Mouse (Mus musculus) kidney, adult 18-20 months (tissue): ENCODE data around the gene Tceanc2.
A peak's percentile ranks its signal among the peaks of the same experiment; 100 is the strongest.
"Not testable (repeated sequence)": the region's sequence is repeated elsewhere in the genome, so short reads cannot be mapped to it uniquely, and the experiment has no call there.

Experiments
- DNase-seq: peaks from one replicate; pipeline ENCODE4 v3.0.0; 2021

Tceanc2 gene

DNA sequence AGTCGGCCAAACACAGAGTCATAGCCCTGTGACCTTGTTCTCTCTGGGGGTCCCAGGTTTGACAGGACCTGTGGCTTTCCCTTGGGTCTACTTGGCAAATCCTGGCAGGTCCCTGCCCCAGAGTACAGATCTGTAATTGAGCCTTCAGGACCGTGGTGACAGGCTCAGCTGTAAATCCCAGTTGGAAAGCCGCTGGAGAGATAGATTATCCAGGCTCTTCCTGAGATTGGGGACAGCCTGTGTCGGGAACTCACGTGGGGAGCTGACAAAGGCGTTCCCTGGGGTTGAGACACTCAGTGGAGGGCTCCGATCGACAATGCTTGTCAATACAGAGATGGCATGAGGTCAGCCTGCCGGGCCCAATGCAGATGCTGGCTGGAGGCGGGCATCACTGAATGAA lies 52.5 kb downstream of the Tceanc2 start:
- DNase-seq = no peak

DNA sequence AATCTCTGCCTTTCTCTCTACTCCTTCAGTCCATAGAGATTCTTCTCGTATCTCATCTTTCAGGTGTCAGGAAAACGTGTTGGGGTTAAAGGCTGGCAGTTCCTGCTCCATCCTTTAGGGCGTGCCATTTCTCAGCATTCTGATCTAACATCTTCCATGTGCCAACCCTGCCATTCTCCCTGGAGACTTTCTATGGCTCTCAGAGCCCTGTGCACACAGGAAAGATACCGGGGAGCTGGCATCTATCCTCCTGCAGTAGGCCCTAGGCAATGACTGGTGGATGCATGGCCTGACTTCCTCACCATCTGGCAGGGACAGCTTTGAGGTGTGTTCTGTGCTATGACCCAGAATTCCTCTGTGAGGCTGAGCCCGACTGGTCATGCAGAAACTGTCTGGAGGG lies 53.8 kb downstream of the Tceanc2 start:
- DNase-seq = no peak

DNA sequence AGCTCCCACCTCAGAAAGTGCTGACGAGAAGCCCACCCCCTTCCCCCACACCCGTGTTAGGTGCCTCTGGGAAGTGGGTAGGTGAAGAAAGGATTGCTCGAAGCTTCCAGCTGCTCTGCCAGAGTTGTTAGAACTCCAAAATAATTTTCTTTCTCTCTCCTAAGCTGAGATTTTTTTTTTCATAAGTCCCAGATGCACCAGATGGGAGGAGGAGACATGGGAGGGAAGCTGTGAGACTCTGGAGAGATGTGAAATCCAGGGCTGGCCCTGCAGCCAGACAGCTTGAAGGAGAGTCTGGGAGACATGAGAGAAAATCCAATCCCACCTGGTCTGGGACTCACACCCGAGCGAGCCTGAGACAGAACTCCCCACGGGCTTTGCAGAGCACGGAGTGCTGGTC lies 54.5 kb downstream of the Tceanc2 start:
- DNase-seq = no peak

DNA sequence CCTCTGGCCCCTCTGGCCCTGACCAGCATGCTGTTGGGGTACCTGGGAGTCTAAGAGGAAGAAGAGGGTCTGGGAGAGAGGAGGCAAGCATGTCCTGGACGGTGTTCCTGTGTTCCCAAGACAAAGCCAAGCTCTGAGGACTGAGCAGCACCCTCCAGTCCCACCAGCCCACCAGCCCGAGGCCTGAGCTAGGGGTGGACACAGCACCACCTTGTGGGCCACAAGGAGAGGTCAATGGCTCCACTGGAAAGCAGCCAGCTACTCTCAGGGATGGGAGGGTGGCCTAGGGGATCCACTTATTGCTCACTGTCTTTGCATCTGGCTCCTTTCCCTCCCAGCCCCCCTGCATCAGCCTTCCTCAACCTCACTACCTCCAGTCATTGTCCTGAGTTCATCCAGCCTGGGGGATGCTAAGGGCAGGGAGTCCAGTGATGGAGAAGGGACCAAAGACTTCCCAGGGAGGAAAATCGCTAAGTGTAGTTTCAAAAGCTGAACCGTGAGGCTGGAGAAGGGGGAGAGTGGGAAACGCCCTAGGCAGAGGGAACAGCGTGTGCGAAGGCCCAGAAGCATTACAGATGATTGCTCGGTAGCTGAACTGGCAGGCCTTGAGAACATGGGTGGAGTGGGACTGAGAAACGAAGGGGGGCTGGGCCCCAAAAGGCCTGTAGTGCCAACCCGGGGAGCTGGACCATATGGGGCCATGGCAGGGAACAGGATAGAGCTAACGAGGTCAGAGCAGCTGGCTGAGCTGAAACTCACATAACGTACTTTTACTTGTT lies 57.6 kb downstream of the Tceanc2 start:
- DNase-seq = peak; percentile 30

DNA sequence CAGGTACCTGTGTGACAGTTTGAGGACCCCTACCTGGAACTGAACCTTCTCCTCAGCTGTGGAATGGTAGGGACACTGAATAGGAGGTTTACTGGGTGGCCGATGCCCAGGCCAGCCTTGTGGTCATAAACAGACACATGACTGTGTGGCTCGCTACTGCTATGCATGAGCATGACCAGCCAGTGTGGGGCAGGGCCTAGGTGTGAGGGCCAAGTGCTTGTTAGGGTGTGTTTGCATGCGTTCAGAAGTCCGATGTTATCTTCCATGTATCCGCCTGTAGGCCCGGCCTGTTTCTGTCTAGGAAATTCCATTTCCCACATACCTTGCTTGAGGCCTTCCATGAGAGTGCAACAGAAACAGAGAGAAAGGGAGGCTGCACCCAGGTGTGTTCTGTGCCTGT lies 58.2 kb downstream of the Tceanc2 start:
- no peak for DNase-seq

DNA sequence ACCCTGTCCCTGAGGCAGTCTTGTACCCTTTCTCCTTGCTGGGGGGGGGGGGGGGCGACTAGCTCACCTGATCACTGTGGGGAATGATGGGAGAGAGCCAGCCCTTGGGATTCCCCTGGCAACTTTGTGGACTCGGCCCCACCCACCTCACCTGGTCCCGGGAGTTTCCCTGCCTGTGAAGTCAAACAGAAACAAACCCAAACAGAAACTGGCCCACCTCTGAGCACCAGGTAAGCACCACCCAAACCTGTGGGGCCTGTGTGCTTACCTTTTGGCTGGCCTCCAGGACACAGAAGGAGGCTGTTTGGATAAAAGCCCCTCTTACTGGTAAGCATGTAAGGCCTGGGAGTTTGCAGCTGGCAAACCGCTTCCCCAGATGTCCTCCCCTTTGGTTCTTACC lies 59.9 kb downstream of the Tceanc2 start:
- DNase-seq = no peak

DNA sequence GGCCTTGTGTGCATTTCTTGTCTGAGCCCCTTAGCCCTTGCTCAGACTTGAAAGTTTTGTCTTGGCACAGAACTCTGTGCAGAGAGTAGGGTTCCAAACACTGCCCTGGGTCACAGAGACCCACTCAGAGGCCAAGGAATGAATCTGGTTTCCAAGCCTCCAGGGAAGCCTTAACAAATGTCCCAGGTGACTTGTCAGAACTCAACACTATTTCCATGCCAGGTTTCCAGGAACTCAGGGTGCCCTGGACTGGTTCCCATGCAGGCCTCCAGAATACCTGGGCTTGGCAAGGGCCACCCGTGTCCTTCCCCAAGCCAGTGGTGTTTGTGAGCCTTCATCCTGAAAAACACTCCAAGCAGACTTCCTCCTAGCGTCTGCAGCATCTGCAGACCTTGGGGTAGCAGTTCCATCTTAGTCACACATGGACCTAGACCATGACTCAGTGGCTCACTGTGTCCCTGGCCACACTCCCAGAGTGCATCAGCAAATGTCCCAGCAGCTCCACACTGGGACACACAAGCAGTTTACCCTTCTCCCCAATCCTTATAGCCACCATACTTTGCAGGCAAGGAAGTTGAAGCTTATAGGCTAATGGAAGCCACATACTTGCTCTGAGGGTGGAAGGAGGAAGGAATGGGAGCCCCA lies 61.1 kb downstream of the Tceanc2 start:
- peak; percentile 58 for DNase-seq

DNA sequence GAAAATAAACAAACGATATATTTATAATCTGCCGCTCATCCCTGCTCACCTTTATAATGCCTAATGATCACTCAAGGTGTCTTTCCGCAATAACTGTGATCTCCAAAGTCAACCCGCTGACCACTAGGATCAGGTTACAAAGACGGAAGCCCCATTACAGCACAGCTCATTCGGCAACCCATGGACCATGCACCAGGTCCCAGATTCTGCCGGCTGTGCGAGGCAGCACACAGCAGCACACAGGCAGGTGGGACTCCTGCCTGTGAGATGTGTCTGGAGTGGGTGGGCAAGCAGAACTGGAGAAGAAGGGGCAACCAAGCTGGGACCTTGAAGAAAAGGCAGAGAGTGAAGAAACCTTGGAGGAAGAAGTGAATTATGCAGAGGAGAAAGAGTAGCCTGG lies 64.6 kb downstream of the Tceanc2 start:
- DNase-seq = no peak

DNA sequence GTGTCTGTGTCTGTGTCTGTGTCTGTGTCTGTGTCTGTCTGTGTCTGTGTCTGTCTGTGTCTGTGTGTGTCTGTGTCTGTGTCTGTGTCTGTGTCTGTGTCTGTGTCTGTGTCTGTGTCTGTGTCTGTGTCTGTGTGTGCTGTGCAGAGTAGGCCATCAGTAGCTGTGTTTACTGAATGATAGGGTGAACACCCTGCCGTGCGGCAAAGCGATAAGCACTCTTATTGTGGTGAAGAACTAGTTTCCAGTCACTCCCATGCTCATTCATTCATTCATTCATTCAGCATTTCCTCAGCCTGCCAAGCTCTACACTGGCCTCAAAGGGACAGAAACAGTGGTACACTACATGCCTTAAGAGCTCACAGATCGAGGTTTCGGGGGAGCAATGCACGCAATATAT lies 69.7 kb downstream of the Tceanc2 start:
- not testable (repeated sequence) for DNase-seq

DNA sequence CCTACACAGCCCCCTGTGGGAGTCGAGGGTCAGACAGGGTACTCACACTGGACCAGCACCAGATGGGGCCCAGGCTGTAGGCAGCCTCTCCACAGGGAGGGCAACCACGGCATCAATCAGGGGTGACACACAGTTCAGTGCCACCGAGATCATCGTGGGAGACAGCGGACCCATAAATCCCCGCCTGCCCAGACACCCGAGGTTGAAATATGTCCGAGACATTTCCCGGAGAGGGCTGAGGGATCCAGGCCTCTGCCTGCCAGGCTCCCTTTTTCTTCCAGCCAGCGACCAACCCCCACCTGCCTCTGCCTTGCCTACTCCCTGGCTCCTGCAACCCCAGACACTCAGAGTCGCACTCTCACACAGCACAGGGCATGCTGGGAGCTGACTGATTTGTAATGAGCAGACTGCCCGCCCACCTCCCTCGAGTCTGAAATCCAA lies 70.6 kb downstream of the Tceanc2 start:
- DNase-seq = no peak

DNA sequence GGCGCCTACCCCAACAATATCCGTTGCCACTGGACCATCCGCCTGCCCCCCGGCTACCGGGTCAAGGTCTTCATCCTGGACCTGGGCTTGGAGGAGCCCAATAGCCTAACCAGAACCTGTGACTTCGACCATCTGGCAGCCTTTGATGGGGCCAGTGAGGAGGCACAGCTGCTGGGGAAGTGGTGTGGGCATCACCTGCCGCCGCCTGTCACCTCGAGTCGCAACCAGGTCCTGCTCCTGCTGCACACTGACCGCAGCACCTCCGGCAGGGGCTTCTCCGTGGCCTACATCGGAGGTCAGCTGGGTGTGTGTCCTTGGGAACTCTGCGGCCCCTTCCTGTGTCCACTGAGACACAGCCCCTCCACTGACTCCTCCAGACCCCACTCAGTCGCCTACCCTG lies 72.1 kb downstream of the Tceanc2 start:
- DNase-seq = no peak

DNA sequence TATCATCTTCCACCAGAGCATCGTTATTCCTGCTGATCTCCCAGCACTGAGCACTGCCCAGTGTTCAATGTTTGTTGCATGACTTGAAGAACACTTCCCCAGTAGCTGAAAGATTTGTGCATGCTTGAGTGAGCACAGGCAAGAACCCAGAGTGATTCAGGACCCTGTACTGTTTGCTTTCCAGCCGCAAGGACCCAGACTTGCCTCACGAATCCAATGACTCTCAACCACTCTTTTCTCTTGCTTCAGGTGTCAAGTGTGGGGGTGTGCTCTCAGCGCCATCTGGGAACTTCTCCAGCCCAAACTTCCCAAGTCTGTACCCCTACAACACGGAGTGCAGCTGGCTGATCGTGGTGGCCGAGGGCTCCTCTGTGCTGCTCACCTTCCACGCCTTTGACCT lies 76.7 kb downstream of the Tceanc2 start:
- DNase-seq = no peak

DNA sequence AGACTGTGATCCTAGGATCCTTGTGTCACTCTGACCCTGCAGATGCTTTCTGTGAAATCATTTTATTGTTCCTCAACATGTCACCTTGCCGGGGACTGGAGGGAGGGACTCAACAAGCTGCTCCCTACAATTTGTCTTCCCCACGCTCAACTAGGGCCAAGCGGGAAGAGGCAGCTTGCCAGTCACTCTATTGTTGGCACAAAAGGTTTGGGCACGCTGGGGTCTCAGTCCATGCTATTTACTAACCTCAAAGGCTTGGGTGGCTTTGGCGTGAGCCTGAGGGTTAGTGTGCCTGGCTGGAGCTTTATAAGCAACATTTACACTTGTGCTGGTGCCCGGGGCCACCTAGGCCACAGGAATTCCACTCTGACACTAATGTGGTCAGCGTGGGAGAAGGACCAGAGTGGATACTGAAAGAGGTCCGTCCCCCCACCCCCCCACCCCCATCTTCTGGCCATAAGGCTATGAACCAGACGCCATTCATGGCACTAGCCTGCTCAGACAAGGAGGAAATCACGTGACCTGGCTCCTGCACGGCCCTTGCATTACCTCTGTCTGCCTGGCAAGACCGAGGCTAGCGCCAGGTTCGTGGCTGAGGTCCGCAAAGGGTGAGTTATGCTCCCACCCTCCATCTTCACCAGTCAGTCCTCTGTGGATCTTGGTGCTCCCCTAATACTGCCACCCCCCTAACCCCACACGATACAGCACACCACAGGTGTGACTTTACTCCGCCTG lies 80.0 kb downstream of the Tceanc2 start:
- DNase-seq = no peak

DNA sequence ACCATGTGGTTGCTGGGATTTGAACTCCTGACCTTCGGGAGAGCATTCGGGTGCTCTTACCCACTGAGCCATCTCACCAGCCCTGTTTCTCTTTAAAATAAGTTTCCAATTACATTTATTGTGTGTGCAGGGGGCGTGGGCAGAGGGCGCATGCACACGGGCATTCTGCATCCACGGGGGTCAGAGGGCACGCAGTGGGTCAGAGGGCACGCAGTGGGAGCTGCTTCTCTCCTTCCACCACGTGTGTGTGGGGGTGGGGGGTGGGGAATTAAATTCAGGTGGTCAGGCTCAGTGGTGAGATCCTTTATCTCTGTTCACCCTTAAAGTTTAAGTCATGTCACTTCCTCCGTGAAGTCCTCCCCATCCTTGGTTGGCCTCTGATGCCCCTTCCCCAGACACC lies 80.5 kb downstream of the Tceanc2 start:
- DNase-seq = no peak

DNA sequence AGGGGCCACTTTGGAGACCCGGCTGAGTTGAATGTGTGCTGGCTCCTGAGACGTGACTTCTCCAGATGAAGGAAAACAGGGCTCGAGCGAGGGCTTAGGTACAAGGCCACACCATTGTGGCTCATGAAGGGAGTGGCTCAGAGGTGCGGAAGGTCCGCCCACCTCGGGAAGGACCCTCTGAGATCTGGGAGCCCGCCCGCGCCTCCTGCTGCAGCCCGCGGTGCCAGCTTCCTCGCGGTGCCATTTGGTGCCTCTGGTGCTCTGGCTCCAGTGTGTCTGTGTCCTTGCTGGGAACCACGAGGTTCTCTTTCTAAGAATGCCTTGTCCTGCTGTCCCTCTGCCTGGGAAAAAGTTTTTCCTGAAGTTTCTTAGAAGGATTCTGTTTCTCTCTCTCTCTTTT lies 81.0 kb downstream of the Tceanc2 start:
- no peak for DNase-seq

DNA sequence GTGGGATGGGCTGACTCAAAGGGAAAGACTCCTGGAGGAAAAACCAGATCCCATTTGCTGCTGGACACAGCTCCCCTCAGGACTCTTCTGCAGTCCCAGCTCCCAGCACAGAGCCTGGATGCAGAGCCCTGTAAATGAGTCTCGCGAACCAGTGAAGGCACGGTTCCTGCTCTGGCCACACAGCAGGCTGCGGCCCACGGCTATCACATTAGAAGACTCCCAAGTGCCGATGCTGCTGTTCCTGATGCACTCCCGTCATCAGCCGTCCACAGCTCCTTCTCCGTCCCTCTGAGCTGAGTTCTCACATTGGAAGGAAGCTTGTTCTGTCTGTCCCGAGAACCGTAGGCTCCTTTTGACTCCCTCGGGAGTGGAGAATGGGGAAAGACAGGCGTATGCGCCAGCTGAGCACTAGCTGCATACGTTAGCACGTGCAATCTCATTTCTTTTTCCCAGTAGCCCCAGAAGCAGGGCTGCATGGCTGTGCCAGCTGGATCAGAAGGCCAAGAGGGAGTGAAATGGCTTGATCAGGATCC lies 82.0 kb downstream of the Tceanc2 start, which contains the start of gene Cdcp2:
Gene Cdcp2 (plus strand): TSS at position 51 of the 533 bp plus-strand sequence.
- DNase-seq = no peak

DNA sequence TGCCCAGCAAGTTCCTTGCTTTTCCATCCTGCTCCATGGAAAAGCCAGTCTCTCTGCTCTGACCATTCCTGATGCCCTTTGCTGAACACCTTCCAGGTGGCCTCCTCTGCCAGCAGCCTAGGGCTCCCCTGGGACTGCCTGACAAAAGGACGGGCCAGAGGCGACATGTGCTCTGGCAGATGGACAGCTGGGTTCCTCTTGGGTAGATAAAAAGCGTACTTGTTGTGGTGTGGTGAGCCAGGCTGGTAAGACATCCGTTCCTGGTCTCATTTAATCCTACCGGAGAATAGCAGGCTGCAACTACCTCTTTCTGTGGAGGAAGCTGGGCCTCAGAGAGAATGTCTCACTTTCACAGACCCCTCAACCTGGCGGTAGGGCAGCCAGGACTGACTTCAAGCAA lies 82.9 kb downstream of the Tceanc2 start:
- DNase-seq = no peak

DNA sequence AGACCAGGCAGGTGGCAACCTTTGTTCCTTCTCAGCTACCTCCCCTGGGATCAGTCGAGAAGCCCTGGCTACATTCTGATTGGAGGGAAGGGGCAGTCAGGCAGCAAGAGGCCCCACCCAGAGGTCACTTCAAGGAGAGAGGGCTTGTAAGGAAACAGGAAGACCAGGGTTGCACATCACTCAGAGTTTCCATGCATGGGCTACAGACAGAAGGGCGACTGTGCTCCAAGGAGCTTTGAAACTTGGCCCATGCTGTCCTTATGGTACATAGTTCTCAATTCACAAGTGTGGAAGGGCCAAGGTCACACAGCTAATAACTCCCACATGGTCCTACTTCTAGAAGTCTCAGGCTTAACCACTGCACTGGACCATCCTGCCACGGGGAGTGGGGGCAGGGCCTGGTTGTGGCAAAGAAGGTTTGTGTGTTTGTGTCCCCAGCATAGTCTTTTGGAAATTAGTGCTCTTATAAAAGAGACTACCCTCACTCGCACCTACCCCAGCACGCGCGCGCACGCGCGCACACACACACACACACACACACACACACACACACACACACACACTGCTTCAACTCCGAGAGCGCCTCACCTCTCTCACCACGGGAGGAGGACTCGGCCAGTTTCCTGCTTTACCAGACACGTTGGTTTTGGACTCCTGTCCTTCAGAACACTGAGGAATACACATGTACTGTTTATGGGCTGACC lies 84.3 kb downstream of the Tceanc2 start:
- no peak for DNase-seq

DNA sequence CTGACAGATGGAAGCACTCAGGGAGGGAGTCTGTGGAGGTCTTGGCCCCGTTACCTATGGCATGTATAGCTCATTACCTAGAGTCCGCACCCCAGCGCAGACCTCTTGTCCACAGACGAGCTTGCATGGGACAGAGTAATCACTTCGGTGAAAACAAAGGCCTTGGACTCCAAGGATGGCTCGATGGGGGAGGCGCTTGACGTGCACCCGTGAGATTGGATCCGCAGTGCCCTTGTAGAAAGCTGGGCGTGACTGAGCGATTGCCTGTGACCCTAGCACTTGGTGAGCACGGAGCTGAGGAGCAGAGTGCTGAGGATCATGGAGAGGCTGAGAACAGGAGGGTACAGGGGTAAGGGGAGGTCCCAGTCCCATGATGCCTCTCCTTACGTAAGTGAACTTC lies 87.2 kb downstream of the Tceanc2 start:
- DNase-seq = no peak

DNA sequence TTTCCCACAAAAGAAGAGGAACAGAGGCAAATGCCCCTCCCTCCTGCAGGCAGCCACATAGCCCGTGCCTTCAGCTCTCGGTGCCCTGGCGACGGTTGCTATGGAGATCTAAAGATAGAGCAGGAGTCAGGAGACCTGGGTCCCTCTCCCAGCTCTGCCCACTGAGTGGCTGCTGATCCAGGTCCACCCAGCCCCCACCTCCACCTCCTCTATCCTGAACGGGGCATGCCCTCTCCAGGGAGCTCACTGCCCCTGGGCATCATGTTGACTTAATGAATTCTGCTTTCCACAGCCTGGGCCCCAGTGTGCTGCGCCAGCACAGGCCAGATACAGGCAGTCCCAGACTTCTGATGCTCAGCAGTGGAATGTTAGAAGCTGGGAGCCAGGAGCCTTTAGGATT lies 94.1 kb downstream of the Tceanc2 start:
- peak; percentile 70 for DNase-seq

DNA sequence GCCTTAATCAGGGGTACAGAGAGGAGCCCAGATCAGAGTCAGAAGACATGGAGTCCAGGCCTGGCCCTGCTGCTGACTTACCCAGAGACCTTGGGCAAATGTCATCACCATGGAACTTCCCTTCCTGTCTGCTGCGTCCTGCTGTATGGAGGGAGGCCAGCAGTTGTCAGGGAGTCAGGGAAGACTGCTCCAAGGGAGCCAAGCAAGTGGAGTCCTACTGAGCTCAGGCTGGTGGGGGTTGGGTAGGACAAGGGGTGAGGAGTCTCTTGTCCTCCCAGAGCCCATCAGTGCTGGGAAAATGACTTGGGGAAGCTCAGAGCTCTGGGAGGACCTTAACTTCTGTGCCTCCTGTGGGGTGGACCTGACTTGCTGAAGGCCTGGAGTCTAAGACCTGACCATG lies 94.6 kb downstream of the Tceanc2 start:
- no peak for DNase-seq
